Comparison of ENCODE assay signal across 8 mouse cellular contexts in the genomic region with DNA sequence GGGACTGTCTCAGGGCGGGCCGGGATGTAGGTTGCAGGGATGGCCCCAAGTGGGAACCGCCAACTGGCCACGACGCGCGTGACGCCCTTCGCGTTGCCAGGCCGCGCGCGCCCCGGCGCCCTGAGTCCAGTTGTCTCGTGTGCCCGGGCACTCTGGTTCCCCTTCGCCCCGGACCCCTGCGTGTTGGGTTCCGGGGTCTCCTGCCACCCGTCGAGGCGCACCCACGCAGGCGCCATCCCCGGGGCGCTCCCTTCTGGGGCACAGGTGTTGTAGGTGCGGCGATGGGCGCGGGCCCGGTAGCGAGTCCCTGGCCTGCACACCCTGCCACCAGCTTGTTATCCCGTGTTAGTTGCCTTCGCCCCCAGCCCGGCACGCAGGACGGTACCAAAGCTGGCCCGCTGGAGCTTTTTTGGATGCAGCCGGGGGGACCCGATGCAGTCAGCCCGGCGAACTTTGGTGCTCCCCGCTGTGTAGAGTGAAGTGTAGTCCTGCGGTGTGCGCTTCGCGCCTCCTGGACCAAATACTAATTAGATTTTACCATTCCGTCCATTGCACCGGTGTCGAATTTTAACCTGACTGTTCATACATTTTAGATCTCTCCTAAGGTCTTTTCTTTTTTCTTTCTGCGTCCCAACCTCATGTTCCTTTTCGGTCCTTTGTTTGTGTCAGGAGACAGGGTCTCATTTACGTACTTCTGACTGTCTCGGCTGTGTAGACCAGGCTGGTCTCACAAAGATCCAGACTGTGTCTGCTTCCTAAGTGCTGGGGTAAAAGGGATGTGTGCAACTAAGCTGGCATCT. TPM values are rescaled to one million over a fixed set of nuclear protein-coding genes. Genes with fewer than 3 reads are reported as not detected.
DNase-seq lines count a peak whose midpoint lies in the region; ATAC-seq and TF ChIP-seq lines count a peak whose summit lies in the region.

No protein-coding gene starts in this region.

- no peaks in the 10 kb centered on the region for H3K27me3 ChIP-seq in heart, embryonic 12.5 days (replicated peaks)
- no peaks in the 10 kb centered on the region for H3K27me3 ChIP-seq in C2C12 (ENCODE audit: control insufficient read depth, insufficient read depth, insufficient read length)
- H3K27me3 ChIP-seq in intestine, embryonic 15.5 days (replicated peaks): no peaks in the 10 kb centered on the region
- no peaks in the 10 kb centered on the region for H3K27me3 ChIP-seq in neural tube, embryonic 12.5 days (replicated peaks)

- no peak for DNase-seq in heart, postnatal 25 days (ENCODE audit: low spot score)
- peak; percentile 33 for DNase-seq in embryo, embryonic 9.5 days (ENCODE audit: extremely low spot score)
- DNase-seq in gastrocnemius, postnatal 25 days: no peak
- DNase-seq in cerebellum, adult 9-11 months: no peak

- no peak; the same call in 1 of the 2 replicates for ATAC-seq in heart, embryonic 12.5 days (ENCODE audit: insufficient number of reproducible peaks, low FRiP score)
- ATAC-seq in intestine, embryonic 15.5 days: peak; percentile 51
- ATAC-seq in neural tube, embryonic 12.5 days (ENCODE audit: low FRiP score, low read depth): peak; percentile 55

- peak overlapping the region; percentile 86 for H3K9ac ChIP-seq in heart, embryonic 12.5 days
- H3K9ac ChIP-seq in intestine, embryonic 15.5 days: peak overlapping the region; percentile 81
- peak overlapping the region; percentile 93 for H3K9ac ChIP-seq in neural tube, embryonic 12.5 days

- H3K79me3 ChIP-seq in C2C12 (ENCODE audit: low read depth): peaks cover 46% of the 10 kb centered on the region

- H3ac ChIP-seq in C2C12 (ENCODE audit: control insufficient read depth, insufficient read length, low read depth): peak overlapping the region; percentile 84

- H3K36me3 ChIP-seq in heart, embryonic 12.5 days: no peaks in the 10 kb centered on the region
- peaks cover 6% of the 10 kb centered on the region for H3K36me3 ChIP-seq in C2C12 (ENCODE audit: control insufficient read depth, insufficient read depth)
- H3K36me3 ChIP-seq in intestine, embryonic 15.5 days: no peaks in the 10 kb centered on the region
- 0 out of 2 replicates have a peak, but pooled peaks cover 5% of the 10 kb centered on the region for H3K36me3 ChIP-seq in neural tube, embryonic 12.5 days

- WGBS in heart, embryonic 12.5 days: 2% methylated on average over 57 of the region's 57 CpGs
- under 1% methylated on average over 57 of the region's 57 CpGs for WGBS in intestine, embryonic 15.5 days
- WGBS in neural tube, embryonic 12.5 days: 1% methylated on average over 57 of the region's 57 CpGs

- no peak for TF ChIP-seq CTCF in C2C12 (IDR thresholded peaks at IDR 0.05; ENCODE audit: control insufficient read depth, insufficient read depth, insufficient read length)

- intact Hi-C loops in heart, postnatal 25 days (cut with DNase I): loop anchor here (2.0 kb wide), 1 partner anchor 52 kb away; a partner anchor contains a TSS

- no peaks in the 10 kb centered on the region for H3K9me3 ChIP-seq in heart, embryonic 12.5 days (replicated peaks)
- no peaks in the 10 kb centered on the region for H3K9me3 ChIP-seq in intestine, embryonic 15.5 days
- no peaks in the 10 kb centered on the region for H3K9me3 ChIP-seq in neural tube, embryonic 12.5 days

- H3K4me1 ChIP-seq in heart, embryonic 12.5 days (replicated peaks): peaks cover 29% of the 10 kb centered on the region
- H3K4me1 ChIP-seq in intestine, embryonic 15.5 days (replicated peaks): peaks cover 19% of the 10 kb centered on the region
- peaks cover 24% of the 10 kb centered on the region for H3K4me1 ChIP-seq in neural tube, embryonic 12.5 days

- H3K4me2 ChIP-seq in heart, embryonic 12.5 days: peak overlapping the region; percentile 90
- H3K4me2 ChIP-seq in intestine, embryonic 15.5 days (replicated peaks): peak overlapping the region; percentile 95
- peak overlapping the region; percentile 83 for H3K4me2 ChIP-seq in neural tube, embryonic 12.5 days (replicated peaks)

- peak overlapping the region; percentile 31; the same call in 1 of the 2 replicates for H3K27ac ChIP-seq in heart, embryonic 12.5 days (ENCODE audit: poor library complexity, severe bottlenecking)
- peak overlapping the region; percentile 34; the same call in 1 of the 2 replicates for H3K27ac ChIP-seq in intestine, embryonic 15.5 days
- H3K27ac ChIP-seq in neural tube, embryonic 12.5 days: no peak overlapping the region

- H3K79me2 ChIP-seq in C2C12 (ENCODE audit: control insufficient read depth, insufficient read depth): peaks cover 54% of the 10 kb centered on the region

- peak overlapping the region; percentile 70 for H3K4me3 ChIP-seq in heart, embryonic 12.5 days
- H3K4me3 ChIP-seq in C2C12 (ENCODE audit: insufficient read depth, poor library complexity, severe bottlenecking): peak overlapping the region; percentile 74
- H3K4me3 ChIP-seq in intestine, embryonic 15.5 days (replicated peaks): peak overlapping the region; percentile 77
- H3K4me3 ChIP-seq in neural tube, embryonic 12.5 days: peak overlapping the region; percentile 93

TF ChIP-seq in C2C12, 6 proteins besides CTCF, POLR2A, EP300 and RAD21:
- no peak for TF ChIP-seq USF1 (IDR thresholded peaks at IDR 0.05; ENCODE audit: low read depth)
- no peak for TF ChIP-seq MYOD1 (IDR thresholded peaks at IDR 0.05; ENCODE audit: control insufficient read depth, insufficient read length, low read depth)
- no peak for TF ChIP-seq FOSL1 (IDR thresholded peaks at IDR 0.05; ENCODE audit: insufficient read depth, low read length, poor library complexity, severe bottlenecking)
- TF ChIP-seq CEBPB (IDR thresholded peaks at IDR 0.05; ENCODE audit: low read depth): no peak
- no peak for TF ChIP-seq MYOG (IDR thresholded peaks at IDR 0.05; ENCODE audit: control insufficient read depth, extremely low read depth, insufficient read length)
- TF ChIP-seq MAX (IDR thresholded peaks at IDR 0.05): no peak

RNA-seq across cellular contexts. Expression of a gene that starts 0.5 kb away (rescaled TPM):
- polyA plus RNA-seq in heart, embryonic 12.5 days (2016; fragmentation: Nextera tagmentation; extraction: Ambion mirVana): 41.8 and 42.4 TPM in 2 replicates
- 10 to 100 TPM; 42.4 to 53.7 TPM for total RNA-seq in heart, postnatal 25 days (2021)
- polyA plus RNA-seq in C2C12 (2012; fragmentation: generic; extraction: Trizol): 39.4 TPM
- polyA plus RNA-seq in intestine, embryonic 15.5 days (2015; fragmentation: Nextera tagmentation; extraction: Ambion mirVana): 39.8 and 41.2 TPM in 2 replicates
- polyA plus RNA-seq in neural tube, embryonic 12.5 days (2016; fragmentation: Nextera tagmentation; extraction: Ambion mirVana): 47.5 and 50.1 TPM in 2 replicates
- total RNA-seq in gastrocnemius, postnatal 25 days (2021): 10 to 100 TPM; 33.2 to 35.6 TPM

RNA-seq across cellular contexts. Expression of a gene that starts 50.9 kb away (rescaled TPM):
- polyA plus RNA-seq in heart, embryonic 12.5 days (2016; fragmentation: Nextera tagmentation; extraction: Ambion mirVana): 9.8 and 10.5 TPM in 2 replicates
- 10 to 100 TPM; 14.5 to 21.9 TPM for total RNA-seq in heart, postnatal 25 days (2021)
- polyA plus RNA-seq in C2C12 (2012; fragmentation: generic; extraction: Trizol): 32.6 TPM
- 7.0 and 7.5 TPM in 2 replicates for polyA plus RNA-seq in intestine, embryonic 15.5 days (2015; fragmentation: Nextera tagmentation; extraction: Ambion mirVana)
- 5.6 and 7.4 TPM in 2 replicates for polyA plus RNA-seq in neural tube, embryonic 12.5 days (2016; fragmentation: Nextera tagmentation; extraction: Ambion mirVana)
- total RNA-seq in gastrocnemius, postnatal 25 days (2021): 10 to 100 TPM; 11.9 to 12.1 TPM

RNA-seq across cellular contexts. Expression of a gene that starts 51.2 kb away (rescaled TPM):
- 151 and 158 TPM in 2 replicates for polyA plus RNA-seq in heart, embryonic 12.5 days (2016; fragmentation: Nextera tagmentation; extraction: Ambion mirVana)
- total RNA-seq in heart, postnatal 25 days (2021): 10 to 100 TPM; 40.9 to 45.2 TPM
- polyA plus RNA-seq in C2C12 (2012; fragmentation: generic; extraction: Trizol): 133 TPM
- polyA plus RNA-seq in intestine, embryonic 15.5 days (2015; fragmentation: Nextera tagmentation; extraction: Ambion mirVana): 147 and 148 TPM in 2 replicates
- 129 and 132 TPM in 2 replicates for polyA plus RNA-seq in neural tube, embryonic 12.5 days (2016; fragmentation: Nextera tagmentation; extraction: Ambion mirVana)
- total RNA-seq in gastrocnemius, postnatal 25 days (2021): 10 to 100 TPM; 28.7 to 30.3 TPM

RNA-seq across cellular contexts. Expression of a gene that starts 51.2 kb away (rescaled TPM):
- polyA plus RNA-seq in heart, embryonic 12.5 days (2016; fragmentation: Nextera tagmentation; extraction: Ambion mirVana): 10.4 and 11.5 TPM in 2 replicates
- 1 to 10 TPM; 1.7 to 2.5 TPM for total RNA-seq in heart, postnatal 25 days (2021)
- 1.7 TPM for polyA plus RNA-seq in C2C12 (2012; fragmentation: generic; extraction: Trizol)
- 25.3 and 26.1 TPM in 2 replicates for polyA plus RNA-seq in intestine, embryonic 15.5 days (2015; fragmentation: Nextera tagmentation; extraction: Ambion mirVana)
- 90.0 and 97.4 TPM in 2 replicates for polyA plus RNA-seq in neural tube, embryonic 12.5 days (2016; fragmentation: Nextera tagmentation; extraction: Ambion mirVana)
- 1 to 10 TPM in 1 of 2 experiments, under 1 TPM in 1; 0.91 to 1.3 TPM for total RNA-seq in gastrocnemius, postnatal 25 days (2021)
